Mouse (Mus musculus): ENCODE measurements around the gene Trim21. TPM values are rescaled to one million over a fixed set of nuclear protein-coding genes. Genes with fewer than 3 reads are reported as not detected.

Gene Trim21
- 1 to 10 TPM; 5.2 to 7.0 TPM for total RNA-seq (2021)

DNA sequence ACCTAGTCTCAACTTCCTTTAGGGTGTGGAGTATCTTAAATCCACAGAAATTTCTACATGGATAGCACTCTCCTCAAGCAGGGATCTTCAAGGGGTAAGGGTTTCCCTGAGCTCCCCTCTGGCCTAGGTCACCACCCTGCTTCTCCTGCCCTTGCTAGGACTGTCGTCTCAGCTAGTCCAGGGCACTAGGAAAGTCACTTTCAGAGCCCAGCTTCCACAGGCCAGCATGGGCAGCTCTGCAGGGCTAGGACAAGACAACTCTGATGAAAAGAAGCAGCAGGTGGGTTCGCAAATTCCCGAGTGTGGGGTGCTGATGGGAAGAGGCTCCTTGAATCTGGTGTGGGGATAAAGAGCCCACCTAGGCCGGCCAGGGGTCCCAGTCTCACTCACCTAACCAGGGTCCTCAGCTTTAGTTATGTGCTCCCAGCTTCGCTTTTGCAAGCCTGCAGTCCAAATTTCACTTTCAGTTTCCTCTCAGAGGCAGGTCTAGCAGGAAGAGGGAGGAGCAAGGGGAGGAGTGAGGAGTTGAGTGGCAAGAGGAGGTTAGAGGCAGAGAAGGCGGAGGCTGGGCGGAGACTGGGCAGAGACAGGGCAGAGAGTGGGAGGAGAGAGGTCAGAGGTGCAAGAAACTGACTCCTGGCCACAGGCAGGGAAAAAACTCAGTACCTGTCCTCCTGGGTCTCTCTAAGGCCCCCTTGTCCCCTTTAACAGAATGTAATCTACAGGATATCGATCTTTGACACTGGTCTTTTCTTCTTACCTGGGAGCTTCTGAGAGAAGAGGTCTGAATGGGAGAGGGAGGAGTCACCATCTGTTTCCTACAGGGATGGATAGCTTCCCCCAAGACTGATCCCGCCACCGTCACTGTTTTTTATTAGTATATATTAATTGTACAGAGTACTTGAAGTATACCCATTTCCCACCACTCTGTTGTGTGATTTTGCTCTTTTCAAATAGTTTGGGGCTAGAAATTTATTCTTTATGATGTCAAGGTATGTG, at the start of gene Trim21:
TSS of gene Trim21 (minus strand) at position 488 of the 999 bp plus-strand sequence.
- intact Hi-C loops (cut with DNase I): loop anchor here (5.0 to 10.0 kb wide), 2 partner anchors 117 to 300 kb away; partner anchors contain the start of gene Stim1

GRCm38 (mm10) chr7:102597378-102598031, 32.2 kb upstream of the Trim21 start, which contains the start of gene Olfr552:
TSS of gene Olfr552 (plus strand) at chr7:102597770.
- DNase-seq: no peak
- intact Hi-C loops (cut with DNase I): no loop called here

More for the DNA sequence above, at the start of gene Trim21:
- peak; percentile 84 to 87 for DNase-seq

DNA sequence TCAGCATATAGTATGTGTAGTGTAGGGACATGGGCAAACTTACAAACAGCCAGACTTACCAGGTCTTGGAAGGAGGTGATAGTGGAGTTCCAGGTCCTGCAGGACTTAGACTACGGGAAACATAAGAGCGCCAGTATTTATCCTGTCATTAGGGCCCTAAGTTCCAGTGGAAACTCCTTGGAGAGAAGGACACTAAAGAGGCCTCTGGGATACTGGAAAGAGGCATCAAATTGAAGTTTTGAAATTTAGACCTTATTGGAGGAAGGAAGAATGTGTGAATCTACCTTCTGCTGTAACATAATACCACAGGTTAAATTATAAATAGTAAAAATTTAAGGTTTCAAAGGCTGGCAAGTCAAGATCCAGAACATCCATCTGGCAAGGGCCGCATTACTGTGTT, 26.5 kb upstream of the Trim21 start, which contains the start of gene Olfr551:
TSS of gene Olfr551 (minus strand) at position 101 of the 400 bp plus-strand sequence.
- DNase-seq: no peak
- intact Hi-C loops (cut with DNase I): no loop called here

DNA sequence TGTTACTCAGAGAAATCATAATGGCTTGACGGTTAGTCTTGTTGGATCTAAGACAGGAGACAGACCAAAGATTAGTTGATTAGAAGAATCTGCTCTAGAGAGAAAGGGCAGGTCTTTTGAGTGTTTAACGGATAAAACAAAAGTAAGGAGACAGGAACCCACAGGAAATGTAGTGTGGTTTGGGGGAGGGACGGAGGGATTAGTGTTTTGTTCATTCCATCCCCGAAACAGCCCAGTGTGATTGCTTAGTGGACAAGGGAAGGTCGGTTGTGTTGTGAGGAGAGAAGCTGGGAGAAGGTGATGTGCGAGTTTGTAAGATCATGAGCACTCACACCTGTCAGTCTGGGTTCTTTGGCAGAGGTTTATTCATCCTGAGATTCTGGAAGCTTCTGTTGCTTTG, 10.7 kb upstream of the Trim21 start:
- DNase-seq: no peak
- intact Hi-C loops (cut with DNase I): no loop called here

GRCm38 (mm10) chr7:102573174-102573830, 8.0 kb upstream of the Trim21 start:
- DNase-seq: no peak

DNA sequence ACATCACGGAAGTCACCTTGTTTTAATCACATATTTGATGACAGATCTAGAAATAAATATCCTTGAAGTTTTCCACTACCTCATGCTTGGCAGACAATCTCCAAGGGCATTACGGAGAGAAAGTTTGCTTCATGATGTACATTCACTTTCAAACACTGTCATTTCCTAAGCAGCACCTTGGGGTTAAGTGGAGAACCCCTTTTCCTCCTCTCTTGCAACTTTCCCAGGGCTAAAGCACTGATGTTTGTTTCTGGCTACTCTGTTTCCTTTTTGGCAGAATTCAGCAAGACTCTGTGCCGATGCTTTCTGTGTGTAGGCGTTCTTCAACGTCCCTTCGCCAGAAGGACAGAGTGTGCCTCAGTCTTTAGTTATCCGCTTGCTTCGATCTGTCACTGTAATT, 5.9 kb upstream of the Trim21 start, which contains the start of gene Olfr550:
TSS of gene Olfr550 (plus strand) at position 301 of the 400 bp plus-strand sequence.
- intact Hi-C loops (cut with DNase I): no loop called here
- no peak for DNase-seq

More at GRCm38 (mm10) chr7:102573174-102573830, 8.0 kb upstream of the Trim21 start:
- intact Hi-C loops (cut with DNase I): no loop called here

DNA sequence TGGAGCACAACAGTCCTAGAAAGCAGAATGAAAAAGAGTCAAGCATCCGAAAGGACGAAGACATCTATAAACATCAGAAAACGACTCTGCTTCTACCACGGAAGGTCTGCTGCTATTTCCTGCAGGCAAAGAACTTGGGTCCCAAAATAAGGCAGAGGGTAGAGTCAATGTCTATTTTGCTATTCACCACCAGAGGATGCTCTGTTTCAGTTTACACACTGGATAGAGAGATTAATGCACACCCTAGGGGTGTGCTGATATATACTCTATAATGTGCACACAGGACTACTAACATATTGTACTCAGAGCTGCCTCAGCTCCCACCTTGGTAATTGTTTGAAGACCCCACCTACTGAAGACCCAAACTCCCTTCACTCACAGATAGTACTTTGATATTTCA, 933 bp upstream of the Trim21 start:
- DNase-seq: no peak
- intact Hi-C loops (cut with DNase I): loop anchor here (5.0 to 10.0 kb wide), 2 partner anchors 116 to 301 kb away; partner anchors contain the start of gene Stim1

DNA sequence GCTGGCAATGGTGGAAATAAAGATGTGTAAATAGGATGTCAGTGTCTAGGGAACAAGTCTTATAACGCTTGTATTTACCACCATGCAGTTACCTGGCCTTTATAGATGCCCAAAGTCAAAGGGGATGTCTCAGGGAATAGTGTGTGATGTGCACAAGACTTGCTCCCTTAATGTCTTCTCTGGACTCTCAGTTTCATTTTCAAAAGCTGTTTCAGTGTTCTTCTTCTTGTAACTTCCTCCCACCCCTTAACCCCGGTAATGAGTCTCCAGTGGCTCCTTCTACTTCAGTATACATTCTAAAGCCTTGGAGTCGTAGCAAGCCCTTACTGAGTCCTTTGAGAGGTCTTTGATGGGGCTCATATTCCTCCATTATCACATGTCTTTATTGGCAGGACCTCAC, 12.0 kb downstream of the Trim21 start:
- no peak for DNase-seq
- intact Hi-C loops (cut with DNase I): no loop called here

DNA sequence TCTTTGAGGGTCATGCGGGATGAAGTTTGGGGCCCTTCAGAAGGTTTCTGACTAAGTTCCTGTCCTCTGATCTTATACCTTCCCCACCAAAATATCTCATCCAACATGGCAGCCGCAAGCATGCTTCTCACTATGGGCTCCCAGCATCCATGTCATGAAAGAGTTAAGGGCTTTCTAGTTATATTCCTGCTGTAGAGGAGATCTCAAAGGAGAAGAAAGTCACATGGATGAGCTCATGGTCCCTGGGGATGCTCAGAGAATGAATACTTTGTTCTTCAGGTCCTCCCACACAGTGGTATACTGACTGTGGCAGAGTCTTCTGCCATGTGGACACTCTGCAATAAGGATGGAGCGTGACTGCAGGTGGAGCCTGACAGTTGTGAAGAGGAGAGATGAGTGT, 15.7 kb downstream of the Trim21 start, which contains the start of gene Olfr549:
TSS of gene Olfr549 (plus strand) at position 301 of the 400 bp plus-strand sequence.
- DNase-seq: no peak
- intact Hi-C loops (cut with DNase I): no loop called here

GRCm38 (mm10) chr7:102541251-102541650, 24.0 kb downstream of the Trim21 start:
- DNase-seq: no peak
- intact Hi-C loops (cut with DNase I): no loop called here

- intact Hi-C loops (cut with DNase I): no loop called here
- DNase-seq: no peak
Measured at GRCm38 (mm10) chr7:102540596-102540995, 24.7 kb downstream of the Trim21 start, which contains the start of gene Olfr548-ps1. TSS of gene Olfr548-ps1 (plus strand) at chr7:102540896.

DNA sequence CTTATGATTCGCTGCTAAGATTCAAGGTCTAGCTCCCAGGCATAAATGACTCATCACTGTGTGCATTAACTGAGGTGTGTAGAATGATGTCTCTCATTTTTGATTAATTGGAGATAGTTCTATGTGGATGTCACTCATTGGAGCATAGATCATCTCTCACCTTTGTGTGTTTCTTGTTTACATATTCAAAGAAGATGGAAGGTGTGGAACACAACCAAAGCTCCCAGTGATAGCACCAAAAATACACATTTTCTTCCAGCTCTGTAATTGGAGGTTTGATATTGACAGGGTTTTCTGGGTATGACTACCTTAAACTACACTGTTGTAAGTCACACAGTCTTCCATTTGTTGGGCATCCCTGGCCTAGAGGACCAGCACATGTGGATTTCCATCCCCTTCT, 30.8 kb downstream of the Trim21 start, which contains the start of gene Olfr547:
TSS of gene Olfr547 (plus strand) at position 301 of the 400 bp plus-strand sequence.
- intact Hi-C loops (cut with DNase I): no loop called here
- no peak for DNase-seq

DNA sequence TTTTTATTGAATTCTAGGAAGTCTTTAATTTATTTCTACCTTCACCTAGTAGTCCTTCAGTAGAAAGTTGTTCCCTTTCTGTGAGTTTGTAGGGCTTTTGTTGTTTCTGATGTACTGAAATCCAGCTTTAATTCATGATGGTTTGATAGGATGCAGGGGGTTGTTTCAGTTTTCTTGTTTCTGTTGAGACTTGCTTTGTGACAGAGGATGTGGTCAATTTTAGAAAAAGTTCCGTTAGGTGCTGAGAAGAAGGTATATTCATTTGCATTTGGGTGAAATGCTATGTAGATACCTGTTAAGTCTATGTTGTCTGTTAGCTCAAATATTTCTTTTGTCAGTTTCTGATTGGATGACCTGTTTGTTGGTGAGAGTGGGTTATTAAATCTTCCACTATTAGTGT, 36.2 kb downstream of the Trim21 start:
- intact Hi-C loops (cut with DNase I): no loop called here
- DNase-seq: no peak

DNA sequence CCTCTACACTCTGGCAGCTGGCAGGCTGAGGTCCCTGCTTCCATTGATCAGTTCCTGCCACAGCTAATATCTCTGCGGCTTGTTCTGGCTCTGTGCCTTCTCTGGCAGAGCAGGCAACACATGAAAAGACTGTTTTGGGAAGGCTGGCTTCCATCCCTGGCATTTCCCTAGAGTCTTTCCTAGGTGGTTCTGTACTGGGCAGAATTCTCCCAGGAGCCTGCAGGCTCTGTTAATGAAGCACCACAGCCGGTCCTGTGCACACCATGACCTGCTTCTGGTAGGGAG, 48.3 kb downstream of the Trim21 start:
- no peak for DNase-seq
- intact Hi-C loops (cut with DNase I): no loop called here

DNA sequence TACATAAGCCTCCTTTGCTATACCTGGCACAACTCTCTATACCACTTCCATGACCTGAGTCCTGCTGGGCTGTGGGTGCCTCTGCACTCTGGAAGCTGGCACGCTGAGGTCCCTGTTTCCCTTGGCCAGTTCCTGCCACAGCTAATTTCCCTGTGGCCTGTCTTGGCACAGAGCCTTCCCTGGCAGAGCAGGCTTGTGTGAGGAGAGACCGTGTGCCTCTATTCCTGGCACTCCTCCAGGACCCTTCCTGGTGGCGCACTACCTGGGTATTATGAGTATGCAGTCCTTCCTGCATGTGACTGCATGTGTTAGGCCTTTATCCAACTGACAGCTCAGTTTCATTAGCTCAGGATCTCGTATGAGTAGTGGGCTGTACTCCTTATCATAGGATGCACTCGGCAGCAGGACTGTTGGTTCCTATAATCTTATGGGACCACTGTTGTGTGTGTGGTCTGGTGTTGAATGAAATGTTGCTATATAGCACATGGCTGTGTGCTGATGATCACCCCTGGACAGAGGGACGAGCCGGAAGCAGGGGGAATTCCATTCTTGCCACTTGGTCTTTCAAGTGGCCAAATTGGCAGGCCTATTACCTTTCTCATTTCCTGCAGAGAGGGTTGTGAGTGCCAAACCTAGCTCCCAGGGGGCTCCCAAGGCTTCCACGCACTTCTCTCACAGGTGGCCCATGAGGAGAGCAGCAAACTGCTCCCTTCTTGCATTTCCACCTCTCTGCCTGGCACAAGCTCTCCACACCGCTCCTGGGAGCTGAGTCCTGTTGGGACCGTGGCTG, 48.8 kb downstream of the Trim21 start:
- intact Hi-C loops (cut with DNase I): no loop called here
- DNase-seq: peak in 1 of 2 experiments; percentile 10

GRCm38 (mm10) chr7:102514144-102514543, 51.1 kb downstream of the Trim21 start:
- intact Hi-C loops (cut with DNase I): loop anchor here (5.0 kb wide), 1 partner anchor 1293 kb away; no protein-coding TSS in a partner anchor
- no peak for DNase-seq

GRCm38 (mm10) chr7:102512814-102513435, 52.4 kb downstream of the Trim21 start:
- intact Hi-C loops (cut with DNase I): loop anchor here (1.0 to 5.0 kb wide), 4 partner anchors 123 to 1294 kb away; no protein-coding TSS in a partner anchor
- peak; percentile 89 to 94 for DNase-seq

DNA sequence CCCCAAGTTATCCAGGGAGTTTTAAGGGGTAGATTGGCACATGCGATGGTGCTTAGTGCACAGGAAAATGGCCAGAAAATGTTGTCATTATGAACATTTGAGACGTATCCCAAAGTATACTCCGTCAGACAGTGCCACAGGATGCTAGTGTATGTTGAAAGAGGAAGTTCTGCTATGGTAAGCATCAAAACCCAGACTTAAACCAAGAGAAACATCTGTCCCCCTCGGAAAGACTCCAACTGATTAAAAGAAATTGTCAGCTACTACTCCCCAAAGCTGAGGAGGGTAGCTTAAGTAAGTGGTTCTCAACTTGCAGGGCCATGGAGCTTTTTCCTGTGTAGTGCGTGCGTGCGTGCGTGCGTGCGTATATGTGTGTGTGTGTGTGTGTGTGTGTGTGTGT, 53.4 kb downstream of the Trim21 start:
- no peak for DNase-seq
- intact Hi-C loops (cut with DNase I): loop anchor here (2.0 to 5.0 kb wide), 2 partner anchors 241 to 1295 kb away; no protein-coding TSS in a partner anchor

- intact Hi-C loops (cut with DNase I): loop anchor here (5.0 kb wide), 1 partner anchor 1298 kb away; no protein-coding TSS in a partner anchor
- DNase-seq: no peak
Measured at GRCm38 (mm10) chr7:102509726-102510125, 55.6 kb downstream of the Trim21 start.

All from heart, postnatal 36 days (tissue).